Mouse (Mus musculus): ENCODE data around the gene Atg5. TPM values are rescaled to one million over a fixed set of nuclear protein-coding genes. Genes with fewer than 3 reads are reported as not detected.
A peak's percentile ranks its signal among the peaks of the same experiment; 100 is the strongest.

Atg5 gene
- total and polyA plus RNA-seq, 2 experiments from 2014 or later, result 24.7 to 48.2 TPM

DNA sequence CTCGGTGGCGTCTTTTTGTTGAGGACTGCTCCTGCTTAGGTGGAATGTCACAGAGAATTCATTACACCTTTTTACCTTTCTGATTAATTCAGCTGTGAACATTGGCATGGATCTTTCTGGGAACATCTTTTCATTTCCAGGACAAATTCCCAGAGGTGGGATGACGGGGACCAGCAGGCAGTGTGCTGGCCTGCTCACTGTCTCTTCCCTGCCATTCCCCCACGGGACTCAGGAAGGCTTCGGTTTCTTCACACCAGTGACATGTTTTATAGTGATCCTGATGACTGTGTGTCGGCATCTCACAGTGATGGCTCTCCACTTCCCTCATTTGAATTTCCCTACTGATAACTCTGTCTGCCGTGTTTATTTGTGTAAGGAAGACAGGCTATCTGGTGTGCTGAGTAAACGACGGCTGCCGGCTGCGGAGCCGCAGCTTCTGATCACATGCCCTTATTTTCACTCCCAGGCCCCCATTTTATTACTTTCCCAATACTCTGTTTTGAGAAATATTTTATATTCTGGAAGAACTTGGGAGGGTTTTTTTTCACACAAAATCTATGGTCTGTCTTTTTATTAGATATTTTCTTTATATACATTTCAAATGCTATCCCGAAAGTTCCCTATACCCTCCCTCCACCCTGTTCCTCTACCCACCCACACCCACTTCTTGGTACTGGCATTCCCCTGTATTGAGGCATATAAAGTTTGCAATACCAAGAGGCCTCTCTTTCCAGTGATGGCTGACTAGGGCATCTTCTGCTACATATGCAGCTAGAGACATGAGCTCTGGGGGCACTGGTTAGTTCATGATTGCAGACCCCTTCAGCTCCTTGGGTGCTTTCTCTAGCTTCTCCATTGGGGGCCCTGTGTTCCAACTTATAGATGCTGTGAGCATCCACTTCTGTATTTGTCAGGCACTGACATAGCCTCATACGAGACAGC lies 80.6 kb downstream of the Atg5 start:
- DNase-seq (ENCODE audit: low spot score) (no peak), ATAC-seq (no peak)
- H3K36me3 ChIP-seq (ENCODE audit: insufficient read depth, low read length), result no peaks in the 10 kb centered on the region
- H3K9me3 ChIP-seq (ENCODE audit: low read length), result no peaks in the 10 kb centered on the region
- H3K27ac ChIP-seq, result no peak overlapping the region
- H3K9ac ChIP-seq (replicated peaks; ENCODE audit: low read length), result no peak overlapping the region
- WGBS, result 70% methylated on average over 14 of the region's 14 CpGs
- no peak overlapping the region for H3K4me2 ChIP-seq (ENCODE audit: low read depth, low read length)
- TF ChIP-seq CTCF (IDR thresholded peaks at IDR 0.05; ENCODE audit: low read depth), result no peak
- no peaks in the 10 kb centered on the region for H3K27me3 ChIP-seq (ENCODE audit: insufficient read depth, low read length)
- no peak overlapping the region for H3K4me3 ChIP-seq (ENCODE audit: low read length)
- H3K4me1 ChIP-seq (ENCODE audit: insufficient read depth, low read length), result no peaks in the 10 kb centered on the region

- H3K4me3 ChIP-seq (ENCODE audit: low read length), result no peak overlapping the region
- H3K4me2 ChIP-seq (ENCODE audit: low read depth, low read length), result no peak overlapping the region
- ATAC-seq (no peak), DNase-seq (ENCODE audit: low spot score) (no peak)
- H3K9me3 ChIP-seq (ENCODE audit: low read length), result no peaks in the 10 kb centered on the region
- H3K4me1 ChIP-seq (ENCODE audit: insufficient read depth, low read length), result no peaks in the 10 kb centered on the region
- no peak for TF ChIP-seq CTCF (IDR thresholded peaks at IDR 0.05; ENCODE audit: low read depth)
- no peaks in the 10 kb centered on the region for H3K36me3 ChIP-seq (ENCODE audit: insufficient read depth, low read length)
- WGBS, result 63% methylated on average over 4 of the region's 4 CpGs
- no peak overlapping the region for H3K27ac ChIP-seq
- H3K27me3 ChIP-seq (ENCODE audit: insufficient read depth, low read length), result no peaks in the 10 kb centered on the region
- no peak overlapping the region for H3K9ac ChIP-seq (replicated peaks; ENCODE audit: low read length)
These were observed 85.3 kb downstream of the Atg5 start for GRCm38 (mm10) chr10:44353467-44353866.

DNA sequence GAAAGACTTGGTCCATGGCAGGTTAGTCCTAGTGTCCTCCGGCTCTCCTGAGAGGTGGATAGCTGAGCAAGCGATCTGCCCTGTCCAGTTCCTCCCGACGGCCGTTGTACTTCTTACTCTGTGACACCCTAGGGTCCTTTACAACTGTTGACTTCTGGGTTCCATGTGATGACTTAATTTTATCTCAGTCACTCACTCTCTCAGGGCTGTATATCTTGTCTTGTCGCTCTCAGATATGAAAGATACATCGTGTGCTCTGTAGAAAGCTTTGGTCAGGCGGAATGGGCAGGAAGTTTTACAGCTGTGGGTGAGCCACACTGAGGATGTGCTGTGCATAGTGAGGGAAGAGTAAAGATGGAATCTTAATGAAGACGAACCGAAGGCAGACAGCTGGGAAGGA lies 86.2 kb downstream of the Atg5 start:
- ATAC-seq, result no peak
- H3K4me1 ChIP-seq (ENCODE audit: insufficient read depth, low read length), result no peaks in the 10 kb centered on the region
- no peak overlapping the region for H3K4me3 ChIP-seq (ENCODE audit: low read length)
- H3K9ac ChIP-seq (replicated peaks; ENCODE audit: low read length), result no peak overlapping the region
- no peak overlapping the region for H3K4me2 ChIP-seq (ENCODE audit: low read depth, low read length)
- H3K9me3 ChIP-seq (ENCODE audit: low read length), result no peaks in the 10 kb centered on the region
- H3K36me3 ChIP-seq (ENCODE audit: insufficient read depth, low read length), result no peaks in the 10 kb centered on the region
- no peak for TF ChIP-seq CTCF (IDR thresholded peaks at IDR 0.05; ENCODE audit: low read depth)
- H3K27me3 ChIP-seq (ENCODE audit: insufficient read depth, low read length), result no peaks in the 10 kb centered on the region
- WGBS, result 75% methylated on average over 10 of the region's 10 CpGs
- DNase-seq (ENCODE audit: low spot score), result no peak
- H3K27ac ChIP-seq, result no peak overlapping the region; the same call in 1 of the 2 replicates

DNA sequence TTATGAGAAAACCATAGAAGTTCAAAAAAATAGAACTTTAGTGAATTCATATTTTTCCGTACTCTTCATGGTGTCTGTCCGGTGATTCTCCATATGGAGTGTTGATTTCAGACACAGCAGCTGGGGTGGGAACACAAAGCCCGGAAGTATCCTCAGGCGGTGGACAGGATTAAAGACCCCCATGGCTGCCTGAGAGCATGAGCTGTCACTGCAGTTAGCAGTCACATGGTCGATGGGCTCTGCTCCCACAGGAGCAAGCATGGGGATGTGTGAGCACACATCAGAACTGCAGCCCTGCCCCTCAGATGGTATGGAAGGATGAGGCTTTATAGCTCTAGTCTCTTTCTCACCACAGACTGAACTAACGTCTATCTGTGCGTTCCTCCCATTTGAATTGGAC lies 87.1 kb downstream of the Atg5 start:
- Histone ChIP-seq H3K27me3 (ENCODE audit: insufficient read depth, low read length) (no peaks in the 10 kb centered on the region), H3K9ac (replicated peaks; ENCODE audit: low read length) (no peak overlapping the region), H3K4me3 (ENCODE audit: low read length) (no peak overlapping the region), H3K36me3 (ENCODE audit: insufficient read depth, low read length) (no peaks in the 10 kb centered on the region), H3K4me1 (ENCODE audit: insufficient read depth, low read length) (no peaks in the 10 kb centered on the region), H3K27ac (no peak overlapping the region), H3K4me2 (ENCODE audit: low read depth, low read length) (no peak overlapping the region), H3K9me3 (ENCODE audit: low read length) (no peaks in the 10 kb centered on the region)
- peak; percentile 58 for DNase-seq (ENCODE audit: low spot score)
- 55% methylated on average over 7 of the region's 7 CpGs for WGBS
- peak; percentile 87 for ATAC-seq
- TF ChIP-seq CTCF (IDR thresholded peaks at IDR 0.05; ENCODE audit: low read depth), result no peak

DNA sequence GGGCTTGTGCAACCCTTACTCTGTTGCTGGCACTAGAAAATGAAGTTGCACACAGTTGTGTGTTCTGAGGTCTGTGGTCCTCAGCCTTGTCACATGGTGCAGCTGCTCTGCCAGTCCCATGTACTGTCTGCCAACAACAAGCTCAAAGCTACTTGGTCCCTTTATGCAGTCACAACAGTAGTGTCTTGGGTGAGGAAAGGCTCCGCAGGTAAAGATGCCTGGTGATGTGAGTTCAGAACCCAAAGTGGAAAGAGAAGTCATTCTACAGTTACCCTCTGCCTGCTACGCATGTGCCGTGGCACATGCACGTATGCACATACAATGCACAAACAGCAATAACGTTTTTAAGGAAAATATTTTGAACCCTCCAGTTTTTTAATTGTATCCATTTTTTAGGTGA lies 88.5 kb downstream of the Atg5 start:
- H3K27ac ChIP-seq, result no peak overlapping the region
- no peaks in the 10 kb centered on the region for H3K9me3 ChIP-seq (ENCODE audit: low read length)
- no peaks in the 10 kb centered on the region for H3K4me1 ChIP-seq (ENCODE audit: insufficient read depth, low read length)
- ATAC-seq (no peak), DNase-seq (ENCODE audit: low spot score) (no peak)
- H3K4me2 ChIP-seq (ENCODE audit: low read depth, low read length), result no peak overlapping the region
- 93% methylated on average over 5 of the region's 5 CpGs for WGBS
- no peaks in the 10 kb centered on the region for H3K36me3 ChIP-seq (ENCODE audit: insufficient read depth, low read length)
- TF ChIP-seq CTCF (IDR thresholded peaks at IDR 0.05; ENCODE audit: low read depth), result no peak
- no peaks in the 10 kb centered on the region for H3K27me3 ChIP-seq (ENCODE audit: insufficient read depth, low read length)
- H3K9ac ChIP-seq (replicated peaks; ENCODE audit: low read length), result no peak overlapping the region
- H3K4me3 ChIP-seq (ENCODE audit: low read length), result no peak overlapping the region

GRCm38 (mm10) chr10:44357316-44357715 lies 89.2 kb downstream of the Atg5 start:
- no peaks in the 10 kb centered on the region for H3K27me3 ChIP-seq (ENCODE audit: insufficient read depth, low read length)
- H3K27ac ChIP-seq, result no peak overlapping the region
- no peak overlapping the region for H3K4me3 ChIP-seq (ENCODE audit: low read length)
- H3K36me3 ChIP-seq (ENCODE audit: insufficient read depth, low read length), result no peaks in the 10 kb centered on the region
- WGBS, result 42% methylated on average over 13 of the region's 13 CpGs
- no peaks in the 10 kb centered on the region for H3K9me3 ChIP-seq (ENCODE audit: low read length)
- H3K9ac ChIP-seq (replicated peaks; ENCODE audit: low read length), result no peak overlapping the region
- ATAC-seq (no peak), DNase-seq (ENCODE audit: low spot score) (peak; percentile 19)
- TF ChIP-seq CTCF (IDR thresholded peaks at IDR 0.05; ENCODE audit: low read depth), result no peak
- no peaks in the 10 kb centered on the region for H3K4me1 ChIP-seq (ENCODE audit: insufficient read depth, low read length)
- no peak overlapping the region for H3K4me2 ChIP-seq (ENCODE audit: low read depth, low read length)

DNA sequence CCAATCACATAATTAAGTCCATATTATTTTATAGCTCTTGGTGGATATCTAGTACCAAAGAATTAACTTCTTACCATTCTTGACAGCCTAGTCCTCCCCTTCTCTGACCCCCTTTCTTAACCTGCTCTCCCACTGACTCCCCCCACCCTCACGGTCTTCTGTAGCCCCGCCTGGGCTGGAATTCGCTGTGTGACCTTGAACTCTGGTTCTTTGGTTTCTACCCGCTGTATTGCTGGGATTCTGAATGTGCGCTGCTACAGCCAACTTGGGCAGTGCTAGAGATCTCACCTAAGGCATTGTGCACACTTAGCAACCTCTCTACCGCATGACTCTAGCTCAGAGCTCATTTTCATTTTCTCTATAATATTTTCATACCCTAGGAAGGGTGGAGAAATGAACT lies 90.7 kb downstream of the Atg5 start:
- Histone ChIP-seq H3K4me1 (ENCODE audit: insufficient read depth, low read length) (0 out of 2 replicates have a peak, but pooled peaks cover 3% of the 10 kb centered on the region), H3K9ac (replicated peaks; ENCODE audit: low read length) (no peak overlapping the region), H3K4me3 (ENCODE audit: low read length) (no peak overlapping the region), H3K36me3 (ENCODE audit: insufficient read depth, low read length) (no peaks in the 10 kb centered on the region), H3K4me2 (ENCODE audit: low read depth, low read length) (no peak overlapping the region), H3K9me3 (ENCODE audit: low read length) (no peaks in the 10 kb centered on the region), H3K27ac (no peak overlapping the region), H3K27me3 (ENCODE audit: insufficient read depth, low read length) (no peaks in the 10 kb centered on the region)
- TF ChIP-seq CTCF (IDR thresholded peaks at IDR 0.05; ENCODE audit: low read depth), result no peak
- ATAC-seq (no peak), DNase-seq (ENCODE audit: low spot score) (no peak)
- 83% methylated on average over 6 of the region's 6 CpGs for WGBS
